Mouse (Mus musculus) limb, embryonic 12.5 days (tissue): ENCODE results near the gene Evi5l. TPM values are rescaled to one million over a fixed set of nuclear protein-coding genes. Genes with fewer than 3 reads are reported as not detected.

Source experiments
- ATAC-seq: fragments of 200-750 bp; cut with Nextera tagmentation; 2 replicates; pipeline ENCODE4 v1.8.0; 2017; ENCODE audit warnings: low read depth, moderate TSS enrichment; ENCODE audit not compliant: insufficient number of reproducible peaks, insufficient read depth, low FRiP score, low TSS enrichment
- H3K27ac ChIP-seq: fragments of 300-500 bp; sonication (generic); 2 replicates; pipeline ENCODE4 v1.5.1; 2016; ENCODE audit warnings: mild to moderate bottlenecking, moderate library complexity
- H3K27me3 ChIP-seq: fragments of 300-500 bp; sonication (generic); 2 replicates; pipeline ENCODE4 v1.6.1; 2016; ENCODE audit warnings: mild to moderate bottlenecking, moderate library complexity
- H3K36me3 ChIP-seq: fragments of 300-500 bp; sonication (generic); 2 replicates; pipeline ENCODE4 v1.6.1; 2016; ENCODE audit warnings: mild to moderate bottlenecking, moderate library complexity
- H3K4me1 ChIP-seq: fragments of 300-500 bp; sonication (generic); replicated peaks from 2 replicates; pipeline ENCODE4 v1.6.1; 2016
- H3K4me2 ChIP-seq: fragments of 300-500 bp; sonication (generic); 2 replicates; pipeline ENCODE4 v1.6.1; 2016; ENCODE audit warnings: mild to moderate bottlenecking, moderate library complexity
- H3K4me3 ChIP-seq: fragments of 300-500 bp; sonication (generic); replicated peaks from 2 replicates; pipeline ENCODE4 v1.5.1; 2016; ENCODE audit warnings: mild to moderate bottlenecking
- H3K9ac ChIP-seq: fragments of 300-500 bp; sonication (generic); replicated peaks from 2 replicates; pipeline ENCODE4 v1.6.1; 2016; ENCODE audit warnings: mild to moderate bottlenecking, moderate library complexity
- H3K9me3 ChIP-seq: fragments of 300-500 bp; sonication (generic); 2 replicates; pipeline ENCODE4 v1.6.1; 2016; ENCODE audit warnings: mild to moderate bottlenecking, moderate library complexity
- WGBS: fragments of 180-500 bp; shearing (Covaris S2); methylation state at CpG from one replicate; pipeline ENCODE4 v1.1.7; 2016; 5-methylcytosine and 5-hydroxymethylcytosine counted together
- polyA plus RNA-seq: library from polyadenylated mRNA; unstranded; fragments of >200 nt; fragmentation: Nextera tagmentation; extraction: Ambion mirVana; gene quantifications from 2 replicates; pipeline ENCODE4 v1.2.1, GENCODE M21; 2016

Evi5l gene
- polyA plus RNA-seq, 1 experiment from 2014 or later = 29.4 TPM

DNA sequence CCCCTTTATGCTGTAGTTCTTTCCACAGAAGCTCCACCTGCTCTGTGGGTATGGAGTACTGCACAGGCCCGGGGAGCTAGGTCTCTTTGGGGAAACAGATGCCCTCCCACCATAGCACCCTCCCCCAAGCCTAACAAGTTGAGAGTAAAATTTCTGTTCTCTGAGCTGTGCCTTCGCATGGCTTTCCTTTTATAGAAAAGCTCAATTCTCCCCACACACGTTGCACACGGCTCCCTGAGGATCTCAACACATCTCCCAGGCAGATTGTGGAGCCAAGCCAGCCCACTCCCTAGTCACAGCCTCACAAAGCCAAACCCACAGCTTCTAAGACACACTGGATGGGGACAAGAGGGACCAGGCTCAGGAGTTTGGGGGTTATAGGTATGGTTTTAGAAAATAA is 90.5 kb downstream of the Evi5l start:
- no peak for ATAC-seq
- Histone ChIP-seq H3K4me1 (peaks cover 42% of the 10 kb centered on the region), H3K9ac (0 out of 2 replicates have a peak overlapping the region, but pooled peaks have one; percentile 83), H3K27ac (0 out of 2 replicates have a peak overlapping the region, but pooled peaks have one; percentile 23), H3K4me3 (no peak overlapping the region), H3K27me3 (no peaks in the 10 kb centered on the region), H3K4me2 (no peak overlapping the region; the same call in 1 of the 2 replicates), H3K36me3 (peaks cover 59% of the 10 kb centered on the region), H3K9me3 (no peaks in the 10 kb centered on the region)
- 60% methylated on average over 4 of the region's 4 CpGs for WGBS

GRCm38 (mm10) chr8:4257350-4257749 is 91.0 kb downstream of the Evi5l start:
- Histone ChIP-seq H3K4me1 (peaks cover 39% of the 10 kb centered on the region), H3K4me2 (peak overlapping the region; percentile 71), H3K9ac (peak overlapping the region; percentile 83; the same call in 1 of the 2 replicates), H3K36me3 (peaks cover 64% of the 10 kb centered on the region), H3K9me3 (no peaks in the 10 kb centered on the region), H3K27me3 (no peaks in the 10 kb centered on the region), H3K4me3 (peak overlapping the region; percentile 82), H3K27ac (0 out of 2 replicates have a peak overlapping the region, but pooled peaks have one; percentile 89)
- 75% methylated on average over 4 of the region's 4 CpGs for WGBS
- no peak for ATAC-seq

DNA sequence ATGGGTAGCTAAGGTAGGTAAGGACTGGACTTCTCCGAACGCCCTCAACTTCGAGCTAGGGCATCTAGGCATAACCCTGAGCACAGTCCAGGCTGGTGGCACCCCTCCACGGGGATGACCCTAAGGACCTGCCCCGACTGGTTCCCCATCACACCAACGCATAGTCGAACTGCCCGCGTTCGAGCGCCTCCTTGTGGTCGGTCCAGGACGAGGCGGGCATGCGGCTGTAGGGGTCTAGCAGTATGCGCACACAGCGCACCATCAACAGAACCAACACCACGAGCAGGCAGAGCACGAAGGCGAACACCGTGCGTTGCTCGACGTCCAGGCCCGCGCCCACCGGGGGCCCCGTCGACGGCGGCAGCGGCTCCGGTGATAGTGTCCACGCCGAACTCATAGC is 91.9 kb downstream of the Evi5l start:
- Histone ChIP-seq H3K9ac (peak overlapping the region; percentile 83), H3K4me2 (peak overlapping the region; percentile 71), H3K27ac (peak overlapping the region; percentile 89), H3K36me3 (peaks cover 73% of the 10 kb centered on the region), H3K9me3 (no peaks in the 10 kb centered on the region), H3K4me1 (peaks cover 36% of the 10 kb centered on the region), H3K4me3 (peak overlapping the region; percentile 82), H3K27me3 (no peaks in the 10 kb centered on the region)
- WGBS = 3% methylated on average over 35 of the region's 35 CpGs
- peak; percentile 27 for ATAC-seq

DNA sequence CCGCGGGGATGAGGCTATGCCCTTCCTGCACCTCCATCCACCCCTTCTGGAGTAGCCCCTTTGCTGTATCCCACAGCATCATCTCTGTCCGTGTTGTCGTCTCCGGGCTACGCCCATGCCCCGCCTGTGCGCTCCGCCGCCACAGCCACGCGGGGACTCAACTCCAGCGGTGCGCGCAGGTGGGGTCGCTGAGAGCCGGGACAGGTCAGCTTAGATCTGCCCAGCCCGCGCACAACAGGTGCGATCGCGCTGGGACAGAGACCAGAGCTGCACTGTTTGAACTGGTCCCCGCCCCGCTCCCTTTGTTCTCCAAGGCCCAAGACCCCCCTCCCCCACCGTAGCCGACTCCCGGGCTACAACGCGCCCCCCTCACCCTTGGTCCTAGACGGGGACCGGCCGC is 92.3 kb downstream of the Evi5l start:
- H3K27me3 ChIP-seq = no peaks in the 10 kb centered on the region
- WGBS = under 1% methylated on average over 31 of the region's 32 CpGs
- peak overlapping the region; percentile 89 for H3K27ac ChIP-seq
- H3K4me2 ChIP-seq = peak overlapping the region; percentile 71
- H3K4me3 ChIP-seq = peak overlapping the region; percentile 82
- no peaks in the 10 kb centered on the region for H3K9me3 ChIP-seq
- ATAC-seq = peak; percentile 76
- peaks cover 77% of the 10 kb centered on the region for H3K36me3 ChIP-seq
- peaks cover 35% of the 10 kb centered on the region for H3K4me1 ChIP-seq
- peak overlapping the region; percentile 83 for H3K9ac ChIP-seq

- ATAC-seq = peak; percentile 92
- WGBS = 7% methylated on average over 22 of the region's 33 CpGs
These were observed 92.9 kb downstream of the Evi5l start, which contains the start of gene Ctxn1 for GRCm38 (mm10) chr8:4259125-4259804. Ctxn1 (minus strand) TSS chr8:4259274.

GRCm38 (mm10) chr8:4259805-4260170 is 93.4 kb downstream of the Evi5l start:
- H3K27ac ChIP-seq = peak overlapping the region; percentile 76
- no peaks in the 10 kb centered on the region for H3K27me3 ChIP-seq
- H3K4me2 ChIP-seq = no peak overlapping the region
- H3K4me1 ChIP-seq = peaks cover 27% of the 10 kb centered on the region
- ATAC-seq = no peak
- 78% methylated on average over 4 of the region's 4 CpGs for WGBS
- 0 out of 2 replicates have a peak overlapping the region, but pooled peaks have one; percentile 83 for H3K9ac ChIP-seq
- H3K36me3 ChIP-seq = peaks cover 82% of the 10 kb centered on the region
- H3K4me3 ChIP-seq = no peak overlapping the region
- no peaks in the 10 kb centered on the region for H3K9me3 ChIP-seq

More at GRCm38 (mm10) chr8:4259125-4259804, 92.9 kb downstream of the Evi5l start, which contains the start of gene Ctxn1:
- peak within 1 kb of the TSS; percentile 89 for H3K27ac ChIP-seq
- H3K4me1 ChIP-seq = peaks cover 29% of the 10 kb centered on the region
- peak within 1 kb of the TSS; percentile 71 for H3K4me2 ChIP-seq
- no peaks in the 10 kb centered on the region for H3K27me3 ChIP-seq
- H3K36me3 ChIP-seq = peaks cover 82% of the 10 kb centered on the region
- peak within 1 kb of the TSS; percentile 83 for H3K9ac ChIP-seq
- H3K4me3 ChIP-seq = peak within 1 kb of the TSS; percentile 82
- no peaks in the 10 kb centered on the region for H3K9me3 ChIP-seq

Other genes with a start within 250 kb of the Evi5l start
- gene Cd209b, start 239.7 kb upstream of the Evi5l start, polyA plus RNA-seq = not detected in 2 replicates
- gene Cd209c, start 211.8 kb upstream of the Evi5l start, polyA plus RNA-seq = 0.13 and 0.26 TPM in 2 replicates
- gene Cd209f, start 60.7 kb upstream of the Evi5l start, polyA plus RNA-seq = not detected in 2 replicates
- not detected in 2 replicates for gene Cd209g, start 32.5 kb upstream of the Evi5l start, polyA plus RNA-seq
- 1.4 and 1.6 TPM in 2 replicates for gene Prr36, start 50.9 kb downstream of the Evi5l start, polyA plus RNA-seq
- gene Lrrc8e, start 60.3 kb downstream of the Evi5l start, polyA plus RNA-seq = 0.24 and 0.39 TPM in 2 replicates
- 33.7 and 36.9 TPM in 2 replicates for gene Map2k7, start 72.2 kb downstream of the Evi5l start, polyA plus RNA-seq
- gene Gm49320, start 72.3 kb downstream of the Evi5l start, polyA plus RNA-seq = 1.0 and 1.1 TPM in 2 replicates
- gene Tgfbr3l, start 81.6 kb downstream of the Evi5l start, polyA plus RNA-seq = 5.5 and 6.5 TPM in 2 replicates
- gene Snapc2, start 86.5 kb downstream of the Evi5l start, polyA plus RNA-seq = 61.6 and 70.8 TPM in 2 replicates
- gene Ctxn1, start 92.7 kb downstream of the Evi5l start, polyA plus RNA-seq = 111 TPM in 2 replicates
- 66.7 and 72.8 TPM in 2 replicates for gene Timm44, start 109.3 kb downstream of the Evi5l start, polyA plus RNA-seq
- gene Ccl25, start 158.6 kb downstream of the Evi5l start, polyA plus RNA-seq = 23.0 TPM in 2 replicates
- 341 and 367 TPM in 2 replicates for gene Elavl1, start 158.8 kb downstream of the Evi5l start, polyA plus RNA-seq